Mouse (Mus musculus) kidney, embryonic 15.5 days (tissue): ENCODE results near the gene Pfdn5. TPM values are rescaled to one million over a fixed set of nuclear protein-coding genes. Genes with fewer than 3 reads are reported as not detected.

Source experiments
- polyA plus RNA-seq: library from polyadenylated mRNA; unstranded; fragments of >200 nt; fragmentation: Nextera tagmentation; extraction: Ambion mirVana; gene quantifications from 2 replicates; pipeline ENCODE4 v1.2.1, GENCODE M21; 2015

The Pfdn5 gene
- polyA plus RNA-seq, 1 experiment from 2014 or later: 382 TPM

Other genes with a start within 250 kb of the Pfdn5 start
- gene Tns2, start 225.7 kb upstream of the Pfdn5 start, polyA plus RNA-seq: 39.7 and 48.4 TPM in 2 replicates
- 18.0 and 18.4 TPM in 2 replicates for gene Spryd3, start 189.9 kb upstream of the Pfdn5 start, polyA plus RNA-seq
- gene Igfbp6, start 181.8 kb upstream of the Pfdn5 start, polyA plus RNA-seq: 31.0 and 33.6 TPM in 2 replicates
- 0.33 and 1.1 TPM in 2 replicates for gene Soat2, start 175.6 kb upstream of the Pfdn5 start, polyA plus RNA-seq
- gene Zfp740, start 122.9 kb upstream of the Pfdn5 start, polyA plus RNA-seq: 72.7 and 77.1 TPM in 2 replicates
- gene Csad, start 121.4 kb upstream of the Pfdn5 start, polyA plus RNA-seq: 95.2 and 112 TPM in 2 replicates
- gene Itgb7, start 94.2 kb upstream of the Pfdn5 start, polyA plus RNA-seq: 1.4 TPM in 2 replicates
- gene Rarg, start 68.6 kb upstream of the Pfdn5 start, polyA plus RNA-seq: 27.9 and 30.3 TPM in 2 replicates
- 0.44 and 0.55 TPM in 2 replicates for gene Gm9918, start 55.6 kb upstream of the Pfdn5 start, polyA plus RNA-seq
- gene Mfsd5, start 46.7 kb upstream of the Pfdn5 start, polyA plus RNA-seq: 68.6 and 69.8 TPM in 2 replicates
- 23.5 and 31.0 TPM in 2 replicates for gene Espl1, start 29.9 kb upstream of the Pfdn5 start, polyA plus RNA-seq
- gene Myg1, start 5.6 kb downstream of the Pfdn5 start, polyA plus RNA-seq: 106 and 122 TPM in 2 replicates
- gene Aaas, start 24.7 kb downstream of the Pfdn5 start, polyA plus RNA-seq: 83.2 and 83.7 TPM in 2 replicates
- 1.3 and 5.9 TPM in 2 replicates for gene Sp7, start 41.1 kb downstream of the Pfdn5 start, polyA plus RNA-seq
- 10.8 and 11.1 TPM in 2 replicates for gene Sp1, start 80.0 kb downstream of the Pfdn5 start, polyA plus RNA-seq
- gene Amhr2, start 119.3 kb downstream of the Pfdn5 start, polyA plus RNA-seq: 0.75 and 1.7 TPM in 2 replicates
- 82.9 and 86.1 TPM in 2 replicates for gene Prr13, start 132.9 kb downstream of the Pfdn5 start, polyA plus RNA-seq
- gene Pcbp2, start 144.4 kb downstream of the Pfdn5 start, polyA plus RNA-seq: 210 and 217 TPM in 2 replicates
- gene Gm10337, start 177.6 kb downstream of the Pfdn5 start, polyA plus RNA-seq: 2.8 and 5.5 TPM in 2 replicates
- 15.3 and 19.7 TPM in 2 replicates for gene Map3k12, start 190.9 kb downstream of the Pfdn5 start, polyA plus RNA-seq
- 89.9 and 92.0 TPM in 2 replicates for gene Tarbp2, start 192.1 kb downstream of the Pfdn5 start, polyA plus RNA-seq
- 2.4 and 3.4 TPM in 2 replicates for gene Npff, start 198.8 kb downstream of the Pfdn5 start, polyA plus RNA-seq